Mouse (Mus musculus) thymus, adult 2 months (tissue): Measurements from ENCODE around the gene Thrb. TPM values are rescaled to one million over a fixed set of nuclear protein-coding genes. Genes with fewer than 3 reads are reported as not detected.

Experiments
- DNase-seq: peaks from one replicate; pipeline ENCODE4 v3.0.0; 2021
- H3K27ac ChIP-seq: fragments of 200-500 bp; 2 replicates; pipeline ENCODE4 v1.5.1; 2012; ENCODE audit warnings: low read length, control low read depth; ENCODE audit not compliant: control insufficient read depth, insufficient read depth
- H3K27me3 ChIP-seq: fragments of 200-500 bp; 2 replicates; pipeline ENCODE4 v1.6.1; 2012; ENCODE audit warnings: mild to moderate bottlenecking, low read length, moderate library complexity, mixed read lengths; ENCODE audit not compliant: control insufficient read depth, insufficient read depth
- H3K36me3 ChIP-seq: fragments of 200-500 bp; 2 replicates; pipeline ENCODE4 v1.6.1; 2012; ENCODE audit warnings: mild to moderate bottlenecking, low read length, moderate library complexity; ENCODE audit not compliant: control insufficient read depth, insufficient read depth
- H3K4me1 ChIP-seq: fragments of 200-500 bp; replicated peaks from 2 replicates; pipeline ENCODE4 v1.6.1; 2012; ENCODE audit warnings: low read length; ENCODE audit not compliant: control insufficient read depth, insufficient read depth
- H3K4me3 ChIP-seq: fragments of 200-500 bp; 2 replicates; pipeline ENCODE4 v1.5.1; 2012; ENCODE audit warnings: mild to moderate bottlenecking, low read length, control low read depth, moderate library complexity; ENCODE audit not compliant: control insufficient read depth, insufficient read depth
- CTCF ChIP-seq: fragments of 200-500 bp; IDR thresholded peaks from 2 replicates; pipeline ENCODE4 v1.5.1; 2012; ENCODE audit warnings: mild to moderate bottlenecking, control low read depth, low read length, moderate library complexity, borderline replicate concordance; ENCODE audit not compliant: control insufficient read depth, poor library complexity, insufficient read depth; ENCODE audit errors: extremely low read depth
- POLR2A ChIP-seq: fragments of 200-500 bp; IDR thresholded peaks from 2 replicates; pipeline ENCODE4 v1.6.1; 2012; ENCODE audit warnings: mild to moderate bottlenecking, low read length, control low read depth, moderate library complexity; ENCODE audit not compliant: control insufficient read depth, poor library complexity, insufficient read depth; ENCODE audit errors: extremely low read depth
- WGBS: fragments of 180-500 bp; shearing (Covaris S2); methylation state at CpG from one replicate; pipeline ENCODE4 v1.1.7; 2018; 5-methylcytosine and 5-hydroxymethylcytosine counted together
- polyA plus RNA-seq: library from polyadenylated mRNA; depleted of rRNA; stranded (reverse); fragments of >200 nt; gene quantifications from 2 replicates; pipeline ENCODE4 v1.2.3, GENCODE M21; 2012

Thrb gene
- polyA plus RNA-seq, 1 experiment, result 1.5 TPM

- DNase-seq, result no peak
- no peaks in the 10 kb centered on the region for H3K4me1 ChIP-seq
- WGBS, result 84% methylated on average over 8 of the region's 8 CpGs
- TF ChIP-seq POLR2A, result no peak
- no peak for TF ChIP-seq CTCF
- no peaks in the 10 kb centered on the region; the same call in 1 of the 2 replicates for H3K27me3 ChIP-seq
- no peak overlapping the region for H3K27ac ChIP-seq
- H3K4me3 ChIP-seq, result no peak overlapping the region
- no peaks in the 10 kb centered on the region for H3K36me3 ChIP-seq
These were observed 187.2 kb downstream of the Thrb start for GRCm38 (mm10) chr14:17847211-17847610.

DNA sequence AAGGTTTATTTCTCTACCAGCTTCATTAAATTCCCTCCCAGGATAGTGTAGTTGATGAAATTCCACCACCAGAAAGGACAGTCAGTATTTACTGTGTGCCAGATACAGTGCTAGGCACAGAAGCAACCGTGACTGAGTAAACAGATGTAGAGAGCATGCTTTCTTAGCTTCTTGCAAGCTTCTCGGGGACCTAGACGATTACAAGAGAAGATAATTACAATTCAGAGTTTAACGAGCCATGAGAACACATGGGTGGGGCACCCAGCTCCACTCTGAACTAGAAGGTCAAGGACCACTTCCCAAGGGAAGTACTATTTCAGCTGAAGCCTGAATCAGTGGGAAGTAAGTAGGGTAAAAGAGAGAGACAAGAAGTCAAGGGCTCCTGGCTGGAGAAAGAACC, 190.3 kb downstream of the Thrb start:
- 91% methylated on average over 4 of the region's 4 CpGs for WGBS
- H3K27ac ChIP-seq, result no peak overlapping the region
- H3K4me3 ChIP-seq, result no peak overlapping the region
- no peaks in the 10 kb centered on the region; the same call in 1 of the 2 replicates for H3K27me3 ChIP-seq
- no peak for DNase-seq
- no peaks in the 10 kb centered on the region for H3K4me1 ChIP-seq
- no peaks in the 10 kb centered on the region for H3K36me3 ChIP-seq
- no peak for TF ChIP-seq POLR2A
- no peak for TF ChIP-seq CTCF

DNA sequence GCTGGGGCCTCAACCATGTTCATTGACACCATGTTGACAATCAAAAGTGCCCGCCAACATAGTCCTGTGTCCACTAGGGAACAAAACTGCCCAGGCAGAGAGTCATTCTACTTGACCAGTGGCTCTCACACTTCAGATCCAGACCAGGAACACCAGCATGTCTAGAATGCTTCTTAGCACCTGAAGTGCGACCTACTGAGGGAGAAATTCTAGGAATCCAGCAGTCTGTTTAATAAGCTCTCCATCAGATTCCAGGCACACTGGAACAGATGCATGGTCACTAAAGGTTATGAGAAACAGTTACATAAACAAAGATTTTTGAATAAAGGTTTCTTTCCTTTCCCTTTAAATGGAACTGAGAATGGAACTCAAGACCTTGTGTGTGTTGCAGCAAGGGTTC, 192.2 kb downstream of the Thrb start:
- H3K36me3 ChIP-seq, result no peaks in the 10 kb centered on the region
- no peak overlapping the region for H3K27ac ChIP-seq
- 93% methylated on average over 2 of the region's 2 CpGs for WGBS
- TF ChIP-seq POLR2A (no peak), CTCF (no peak)
- DNase-seq, result no peak
- no peak overlapping the region for H3K4me3 ChIP-seq
- H3K4me1 ChIP-seq, result no peaks in the 10 kb centered on the region
- H3K27me3 ChIP-seq, result no peaks in the 10 kb centered on the region; the same call in 1 of the 2 replicates

GRCm38 (mm10) chr14:17859790-17860385, 199.8 kb downstream of the Thrb start:
- no peaks in the 10 kb centered on the region for H3K4me1 ChIP-seq
- TF ChIP-seq CTCF (no peak), POLR2A (no peak)
- no peaks in the 10 kb centered on the region for H3K36me3 ChIP-seq
- H3K27me3 ChIP-seq, result no peaks in the 10 kb centered on the region
- H3K4me3 ChIP-seq, result no peak overlapping the region
- no peak overlapping the region for H3K27ac ChIP-seq
- DNase-seq, result no peak
- 91% methylated on average over 5 of the region's 5 CpGs for WGBS

DNA sequence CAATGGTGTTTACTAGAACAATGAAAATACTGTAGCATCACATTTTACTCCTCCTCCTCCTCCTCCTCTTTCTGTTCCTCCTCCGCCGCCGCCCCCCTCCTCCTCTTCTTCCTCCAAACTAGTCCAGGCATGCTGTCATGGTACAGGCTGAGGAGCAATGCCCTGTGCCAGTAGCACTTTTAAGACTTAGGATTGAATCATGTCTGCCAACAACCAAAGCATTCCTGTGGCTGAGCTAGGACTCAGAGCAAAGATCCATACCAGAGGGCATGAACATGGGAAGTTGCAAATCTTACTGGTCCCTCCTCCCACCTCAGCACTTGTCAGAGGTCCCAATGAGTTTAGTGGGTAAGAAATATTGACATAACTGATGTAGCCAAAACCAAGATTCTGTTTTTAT, 202.6 kb downstream of the Thrb start:
- 94% methylated on average over 3 of the region's 3 CpGs for WGBS
- H3K4me1 ChIP-seq, result no peaks in the 10 kb centered on the region
- H3K4me3 ChIP-seq, result no peak overlapping the region
- no peaks in the 10 kb centered on the region for H3K27me3 ChIP-seq
- no peak for DNase-seq
- no peaks in the 10 kb centered on the region for H3K36me3 ChIP-seq
- TF ChIP-seq POLR2A (no peak), CTCF (no peak)
- H3K27ac ChIP-seq, result no peak overlapping the region

DNA sequence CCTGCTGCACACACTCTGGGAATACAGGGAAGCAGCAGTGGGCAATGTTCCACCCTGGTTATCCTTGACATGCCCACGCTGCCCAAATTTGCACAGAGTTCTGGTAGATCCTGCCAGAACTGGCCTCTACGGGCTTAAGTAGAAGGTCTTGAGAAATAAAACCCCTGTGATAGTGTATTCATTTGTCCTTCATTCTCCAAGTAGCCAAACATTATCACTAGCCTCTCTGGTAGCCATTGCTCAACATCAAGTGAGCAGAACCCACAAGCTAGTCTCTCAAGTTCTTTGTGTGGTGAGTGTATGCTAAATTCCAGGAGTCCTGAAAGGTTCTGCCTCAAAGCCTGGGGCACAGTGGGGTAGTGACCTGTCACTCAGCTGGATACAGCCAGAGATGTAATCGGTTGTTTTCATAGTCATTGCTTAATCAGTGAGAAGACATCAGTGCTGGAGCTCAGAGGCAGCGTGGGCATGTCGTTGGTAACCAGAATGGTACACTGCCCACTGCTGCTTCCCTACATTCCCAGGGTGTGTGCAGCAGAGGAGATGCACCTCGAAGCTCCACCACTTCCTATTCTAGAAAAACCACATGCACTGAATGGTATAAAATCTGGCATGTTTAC, 203.8 kb downstream of the Thrb start:
- Histone ChIP-seq H3K27me3 (no peaks in the 10 kb centered on the region), H3K4me3 (no peak overlapping the region), H3K36me3 (no peaks in the 10 kb centered on the region), H3K4me1 (no peaks in the 10 kb centered on the region), H3K27ac (no peak overlapping the region)
- 46% methylated on average over 6 of the region's 6 CpGs for WGBS
- TF ChIP-seq POLR2A (no peak), CTCF (no peak)
- no peak for DNase-seq
